Mouse (Mus musculus): ENCODE measurements around the gene Frmd4a. TPM values are rescaled to one million over a fixed set of nuclear protein-coding genes. Genes with fewer than 3 reads are reported as not detected.

The Frmd4a gene
- polyA plus RNA-seq, 1 experiment = 13.5 TPM

DNA sequence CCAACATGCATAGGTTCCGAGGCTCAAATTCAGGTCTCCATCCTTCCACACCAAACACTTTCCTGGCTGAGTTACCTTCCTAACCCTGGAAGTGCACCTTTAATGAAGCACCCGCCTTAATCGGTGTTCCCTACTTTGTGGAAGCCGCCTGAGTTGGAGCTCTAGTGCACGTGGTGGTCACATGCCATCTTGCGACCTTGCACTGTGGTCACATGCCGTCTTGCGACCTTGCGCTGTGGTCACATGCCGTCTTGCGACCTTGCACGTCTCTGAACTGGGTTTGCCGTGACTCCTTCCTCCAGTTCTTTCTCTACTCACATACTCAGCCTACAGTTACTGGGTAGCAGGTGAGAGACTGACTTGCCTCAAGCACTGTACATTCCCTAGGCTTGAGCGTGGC lies 531.8 kb downstream of the Frmd4a start:
- Histone ChIP-seq H3K4me3 (ENCODE audit: extremely low read depth, insufficient read depth, insufficient read length) (no peak overlapping the region), H3K27me3 (ENCODE audit: control insufficient read depth, insufficient read depth, low read length) (no peaks in the 10 kb centered on the region), H3K27ac (ENCODE audit: insufficient read depth, low read length) (no peak overlapping the region), H3K36me3 (ENCODE audit: control insufficient read depth, insufficient read depth, low read length) (no peaks in the 10 kb centered on the region), H3K4me1 (ENCODE audit: control insufficient read depth, insufficient read depth, insufficient read length) (no peaks in the 10 kb centered on the region)
- DNase-seq (ENCODE audit: low read depth in 1 of 2, low spot score in 2 of 2) = no peak
- 93% methylated on average over 14 of the region's 14 CpGs for WGBS
- no peak for TF ChIP-seq POLR2A (IDR thresholded peaks at IDR 0.05; ENCODE audit: low read depth, low read length)
- TF ChIP-seq CTCF (IDR thresholded peaks at IDR 0.05; ENCODE audit: extremely low read depth, insufficient read depth, insufficient read length, insufficient replicate concordance) = no peak

DNA sequence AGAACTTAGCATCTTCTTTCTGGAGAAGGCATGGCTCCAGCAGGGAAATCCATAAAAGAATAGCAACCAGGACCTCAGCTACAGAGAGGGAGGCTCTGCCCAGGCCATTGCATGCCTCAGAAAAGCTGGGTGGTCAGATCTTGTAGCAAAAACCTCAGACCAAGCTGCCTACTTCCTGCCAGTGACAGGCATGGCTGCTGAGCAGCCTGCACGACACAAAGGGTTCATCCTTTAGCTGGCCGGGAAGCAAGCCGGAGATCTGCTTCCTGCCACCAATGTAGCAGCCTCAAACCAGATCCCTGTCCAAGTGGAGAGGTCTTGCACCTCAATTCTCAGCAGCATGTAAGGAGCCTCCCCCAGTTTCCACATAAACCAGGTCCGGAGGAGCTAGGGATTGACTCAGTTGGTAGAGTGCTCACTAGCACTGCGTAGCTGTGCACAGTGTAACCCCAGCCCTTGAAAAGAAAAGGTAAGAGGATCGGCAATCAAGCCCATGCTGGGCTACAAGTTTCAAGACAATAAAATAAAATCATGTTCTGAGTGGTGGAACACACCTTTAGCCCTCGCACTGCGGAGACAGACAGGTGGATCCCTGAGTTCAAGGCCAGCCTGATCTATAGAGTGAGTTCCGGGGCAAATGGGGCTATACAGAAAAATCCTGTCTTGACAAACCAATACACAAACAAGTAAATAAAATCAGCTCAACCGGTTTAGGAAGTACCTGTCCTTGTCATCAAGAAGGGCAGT lies 532.7 kb downstream of the Frmd4a start:
- DNase-seq (ENCODE audit: low read depth in 1 of 2, low spot score in 2 of 2) = no peak
- H3K4me1 ChIP-seq (ENCODE audit: control insufficient read depth, insufficient read depth, insufficient read length) = no peaks in the 10 kb centered on the region
- WGBS = 69% methylated on average over 10 of the region's 10 CpGs
- H3K27me3 ChIP-seq (ENCODE audit: control insufficient read depth, insufficient read depth, low read length) = no peaks in the 10 kb centered on the region
- TF ChIP-seq POLR2A (IDR thresholded peaks at IDR 0.05; ENCODE audit: low read depth, low read length) (no peak), CTCF (IDR thresholded peaks at IDR 0.05; ENCODE audit: extremely low read depth, insufficient read depth, insufficient read length, insufficient replicate concordance) (no peak)
- H3K27ac ChIP-seq (ENCODE audit: insufficient read depth, low read length) = no peak overlapping the region
- H3K36me3 ChIP-seq (ENCODE audit: control insufficient read depth, insufficient read depth, low read length) = no peaks in the 10 kb centered on the region
- no peak overlapping the region for H3K4me3 ChIP-seq (ENCODE audit: extremely low read depth, insufficient read depth, insufficient read length)

DNA sequence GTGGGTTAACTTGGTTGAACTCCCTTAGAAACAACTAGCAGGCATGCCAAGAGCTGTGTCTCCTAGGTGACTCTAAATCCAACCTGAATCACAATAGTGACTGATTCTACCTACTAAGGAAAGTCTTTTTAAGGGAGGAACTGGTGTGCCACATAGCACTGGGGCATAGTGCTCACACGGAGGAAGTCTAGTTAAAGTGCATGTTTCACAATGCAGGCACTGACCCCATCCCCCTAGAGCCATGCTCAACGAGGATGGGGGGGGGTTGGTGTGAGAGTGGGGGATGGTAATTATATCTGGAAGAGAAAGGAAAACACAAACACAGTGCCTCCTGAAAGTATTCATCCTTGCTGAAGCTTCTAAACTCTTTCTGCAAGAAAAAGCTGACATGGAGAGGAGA lies 533.9 kb downstream of the Frmd4a start:
- WGBS = 31% methylated on average over 2 of the region's 2 CpGs

DNA sequence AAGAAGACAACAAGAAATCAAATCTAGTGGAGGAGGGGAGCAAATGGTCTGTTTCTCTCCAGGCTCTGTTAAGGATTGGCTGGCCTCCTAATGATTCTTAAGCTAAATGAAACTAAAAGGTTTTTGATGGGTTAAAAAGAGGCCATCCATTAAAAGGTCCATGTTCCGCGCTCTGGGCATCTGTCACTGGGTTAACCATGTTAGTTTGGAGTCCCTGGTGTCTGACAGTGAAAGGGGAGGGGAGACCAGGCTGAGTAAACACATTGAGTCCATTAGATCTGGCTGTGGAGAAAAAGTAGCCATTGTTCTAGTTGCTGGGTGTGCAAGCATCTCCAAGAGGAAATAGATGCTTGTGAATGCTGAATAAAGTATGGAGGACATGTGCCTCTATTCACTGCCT lies 534.3 kb downstream of the Frmd4a start:
- no peak for TF ChIP-seq POLR2A (IDR thresholded peaks at IDR 0.05; ENCODE audit: low read depth, low read length)
- no peak for TF ChIP-seq CTCF (IDR thresholded peaks at IDR 0.05; ENCODE audit: extremely low read depth, insufficient read depth, insufficient read length, insufficient replicate concordance)
- Histone ChIP-seq H3K27ac (ENCODE audit: insufficient read depth, low read length) (no peak overlapping the region), H3K27me3 (ENCODE audit: control insufficient read depth, insufficient read depth, low read length) (no peaks in the 10 kb centered on the region), H3K4me3 (ENCODE audit: extremely low read depth, insufficient read depth, insufficient read length) (no peak overlapping the region), H3K4me1 (ENCODE audit: control insufficient read depth, insufficient read depth, insufficient read length) (no peaks in the 10 kb centered on the region), H3K36me3 (ENCODE audit: control insufficient read depth, insufficient read depth, low read length) (no peaks in the 10 kb centered on the region)
- no peak for DNase-seq (ENCODE audit: low read depth in 1 of 2, low spot score in 2 of 2)
- WGBS = 91% methylated on average over 2 of the region's 2 CpGs

More for the DNA sequence above, 533.9 kb downstream of the Frmd4a start:
- TF ChIP-seq POLR2A (IDR thresholded peaks at IDR 0.05; ENCODE audit: low read depth, low read length) (no peak), CTCF (IDR thresholded peaks at IDR 0.05; ENCODE audit: extremely low read depth, insufficient read depth, insufficient read length, insufficient replicate concordance) (no peak)
- Histone ChIP-seq H3K27me3 (ENCODE audit: control insufficient read depth, insufficient read depth, low read length) (no peaks in the 10 kb centered on the region), H3K36me3 (ENCODE audit: control insufficient read depth, insufficient read depth, low read length) (no peaks in the 10 kb centered on the region), H3K27ac (ENCODE audit: insufficient read depth, low read length) (no peak overlapping the region), H3K4me3 (ENCODE audit: extremely low read depth, insufficient read depth, insufficient read length) (no peak overlapping the region), H3K4me1 (ENCODE audit: control insufficient read depth, insufficient read depth, insufficient read length) (no peaks in the 10 kb centered on the region)
- DNase-seq (ENCODE audit: low read depth in 1 of 2, low spot score in 2 of 2) = no peak

DNA sequence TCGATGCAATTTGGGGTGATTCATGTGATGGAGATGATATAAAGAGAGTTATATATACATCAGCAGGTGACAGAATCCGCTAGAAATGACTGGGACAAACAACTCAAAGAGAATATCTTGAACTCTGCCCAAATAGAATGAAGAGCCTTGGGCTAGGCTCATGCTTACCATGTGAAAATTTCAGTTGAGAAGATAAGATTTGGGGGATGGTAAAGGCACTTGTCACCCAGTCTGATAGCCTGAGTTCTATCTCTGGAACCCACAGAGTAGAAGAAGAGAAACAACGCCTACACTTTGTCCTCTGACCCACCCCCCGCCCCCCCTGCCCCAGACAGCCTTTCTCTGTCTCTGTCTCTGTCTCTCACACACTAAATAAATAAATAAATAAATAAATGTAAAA lies 535.0 kb downstream of the Frmd4a start:
- H3K4me3 ChIP-seq (ENCODE audit: extremely low read depth, insufficient read depth, insufficient read length) = no peak overlapping the region
- H3K4me1 ChIP-seq (ENCODE audit: control insufficient read depth, insufficient read depth, insufficient read length) = no peaks in the 10 kb centered on the region
- H3K36me3 ChIP-seq (ENCODE audit: control insufficient read depth, insufficient read depth, low read length) = no peaks in the 10 kb centered on the region
- WGBS = 86% methylated on average over 4 of the region's 4 CpGs
- no peak for DNase-seq (ENCODE audit: low read depth in 1 of 2, low spot score in 2 of 2)
- H3K27ac ChIP-seq (ENCODE audit: insufficient read depth, low read length) = no peak overlapping the region
- no peak for TF ChIP-seq POLR2A (IDR thresholded peaks at IDR 0.05; ENCODE audit: low read depth, low read length)
- TF ChIP-seq CTCF (IDR thresholded peaks at IDR 0.05; ENCODE audit: extremely low read depth, insufficient read depth, insufficient read length, insufficient replicate concordance) = no peak
- no peaks in the 10 kb centered on the region for H3K27me3 ChIP-seq (ENCODE audit: control insufficient read depth, insufficient read depth, low read length)

DNA sequence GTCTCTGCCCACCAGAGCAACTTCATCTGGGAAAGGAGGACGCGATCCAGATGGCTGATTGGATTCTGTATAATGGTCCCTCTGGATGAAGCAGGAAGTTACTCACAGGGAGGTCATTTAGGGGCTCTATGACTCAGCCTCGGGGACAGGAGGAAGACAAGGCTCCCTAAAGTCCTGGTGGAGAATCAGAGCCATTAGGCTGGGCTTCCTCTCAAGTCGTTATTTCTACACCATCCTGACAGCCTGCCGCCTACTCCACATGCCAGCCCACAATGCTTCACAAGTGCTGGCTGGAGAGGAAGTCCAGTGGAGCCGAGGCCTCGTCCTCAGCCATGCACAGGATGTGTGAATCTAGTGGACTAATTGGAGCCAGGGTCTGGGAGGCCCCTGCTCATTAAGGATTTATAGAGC lies 537.7 kb downstream of the Frmd4a start:
- no peaks in the 10 kb centered on the region for H3K36me3 ChIP-seq (ENCODE audit: control insufficient read depth, insufficient read depth, low read length)
- no peak for TF ChIP-seq POLR2A (IDR thresholded peaks at IDR 0.05; ENCODE audit: low read depth, low read length)
- no peak for TF ChIP-seq CTCF (IDR thresholded peaks at IDR 0.05; ENCODE audit: extremely low read depth, insufficient read depth, insufficient read length, insufficient replicate concordance)
- no peak overlapping the region for H3K4me3 ChIP-seq (ENCODE audit: extremely low read depth, insufficient read depth, insufficient read length)
- H3K27ac ChIP-seq (ENCODE audit: insufficient read depth, low read length) = 0 out of 2 replicates have a peak overlapping the region, but pooled peaks have one; percentile 21
- no peaks in the 10 kb centered on the region for H3K27me3 ChIP-seq (ENCODE audit: control insufficient read depth, insufficient read depth, low read length)
- peaks cover 3% of the 10 kb centered on the region; the same call in 1 of the 2 replicates for H3K4me1 ChIP-seq (ENCODE audit: control insufficient read depth, insufficient read depth, insufficient read length)
- WGBS = 54% methylated on average over 7 of the region's 7 CpGs
- no peak for DNase-seq (ENCODE audit: low read depth in 1 of 2, low spot score in 2 of 2)

DNA sequence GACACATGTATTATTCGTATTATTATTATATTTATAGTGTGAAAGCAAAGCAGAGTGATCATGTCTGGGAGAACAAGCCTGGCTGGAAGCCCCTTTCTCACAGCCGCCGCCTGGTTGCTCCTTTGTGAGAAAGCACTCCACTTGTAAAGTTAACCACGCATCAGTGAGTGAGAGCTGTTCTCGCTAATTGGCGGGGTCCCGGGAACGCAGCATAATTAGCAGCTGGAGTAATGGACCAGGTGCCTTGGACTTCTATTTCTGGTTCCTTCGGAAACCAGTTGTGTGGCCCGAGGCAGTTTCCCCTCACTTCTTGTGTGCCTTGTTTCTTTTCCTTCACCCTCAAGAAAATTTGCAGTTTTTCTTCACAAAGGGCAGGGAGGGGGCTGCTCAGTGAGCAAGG lies 538.7 kb downstream of the Frmd4a start:
- no peak overlapping the region for H3K27ac ChIP-seq (ENCODE audit: insufficient read depth, low read length)
- no peaks in the 10 kb centered on the region for H3K27me3 ChIP-seq (ENCODE audit: control insufficient read depth, insufficient read depth, low read length)
- 87% methylated on average over 10 of the region's 10 CpGs for WGBS
- H3K4me1 ChIP-seq (ENCODE audit: control insufficient read depth, insufficient read depth, insufficient read length) = peaks cover 3% of the 10 kb centered on the region; the same call in 1 of the 2 replicates
- TF ChIP-seq CTCF (IDR thresholded peaks at IDR 0.05; ENCODE audit: extremely low read depth, insufficient read depth, insufficient read length, insufficient replicate concordance) = no peak
- TF ChIP-seq POLR2A (IDR thresholded peaks at IDR 0.05; ENCODE audit: low read depth, low read length) = no peak
- no peaks in the 10 kb centered on the region for H3K36me3 ChIP-seq (ENCODE audit: control insufficient read depth, insufficient read depth, low read length)
- no peak overlapping the region for H3K4me3 ChIP-seq (ENCODE audit: extremely low read depth, insufficient read depth, insufficient read length)
- DNase-seq (ENCODE audit: low read depth in 1 of 2, low spot score in 2 of 2) = no peak

All from spleen, adult 2 months (tissue).